Mouse (Mus musculus) hindbrain, postnatal 0 days (tissue): ENCODE data around the gene Cblb. TPM values are rescaled to one million over a fixed set of nuclear protein-coding genes. Genes with fewer than 3 reads are reported as not detected.

Source experiments
- ATAC-seq: fragments of 200-750 bp; cut with Nextera tagmentation; 2 replicates; pipeline ENCODE4 v1.8.0; 2017; ENCODE audit warnings: mild to moderate bottlenecking, moderate TSS enrichment, moderate library complexity
- DNase-seq: peaks from one replicate; pipeline ENCODE4 v3.0.0-alpha.2; 2015; ENCODE audit warnings: low spot score
- H3K27ac ChIP-seq: fragments of 300-500 bp; sonication (generic); 2 replicates; pipeline ENCODE4 v1.5.1; 2014; ENCODE audit warnings: mild to moderate bottlenecking
- H3K27me3 ChIP-seq: fragments of 300-500 bp; sonication (generic); 2 replicates; pipeline ENCODE4 v1.6.1; 2014; ENCODE audit warnings: low read length, mixed read lengths; ENCODE audit not compliant: insufficient read depth
- H3K36me3 ChIP-seq: fragments of 300-500 bp; sonication (generic); 2 replicates; pipeline ENCODE4 v1.6.1; 2014; ENCODE audit warnings: low read length, mixed read lengths; ENCODE audit not compliant: insufficient read depth
- H3K4me1 ChIP-seq: fragments of 300-500 bp; sonication (generic); 2 replicates; pipeline ENCODE4 v1.6.1; 2014; ENCODE audit warnings: antibody characterized with exemption, low read length, mixed read lengths; ENCODE audit not compliant: insufficient read depth
- H3K4me2 ChIP-seq: fragments of 300-500 bp; sonication (generic); 2 replicates; pipeline ENCODE4 v1.6.1; 2014; ENCODE audit warnings: low read depth, mild to moderate bottlenecking, low read length, moderate library complexity, mixed read lengths
- H3K4me3 ChIP-seq: fragments of 300-500 bp; sonication (generic); 2 replicates; pipeline ENCODE4 v1.5.1; 2014; ENCODE audit warnings: low read length
- H3K9ac ChIP-seq: fragments of 300-500 bp; sonication (generic); replicated peaks from 2 replicates; pipeline ENCODE4 v1.6.1; 2014; ENCODE audit warnings: mild to moderate bottlenecking, low read length, moderate library complexity, mixed read lengths
- H3K9me3 ChIP-seq: fragments of 300-500 bp; sonication (generic); 2 replicates; pipeline ENCODE4 v1.6.1; 2016; ENCODE audit warnings: low read length, mixed read lengths
- CTCF ChIP-seq: IDR thresholded peaks from 2 replicates; pipeline ENCODE4 v1.5.1; 2016; ENCODE audit warnings: antibody characterized with exemption, control low read depth, low read depth
- WGBS: fragments of 180-500 bp; shearing (Covaris S2); extraction: QIAGEN DNeasy Blood & Tissue Kit; methylation state at CpG from one replicate; pipeline ENCODE4 v1.1.7; 2014; 5-methylcytosine and 5-hydroxymethylcytosine counted together
- polyA plus RNA-seq: library from polyadenylated mRNA; unstranded; fragments of >200 nt; fragmentation: Nextera tagmentation; extraction: Ambion mirVana; gene quantifications from 2 replicates; pipeline ENCODE4 v1.2.1, GENCODE M21; 2015
- total RNA-seq: library from RNA; depleted of rRNA; stranded (reverse); fragments of >200 nt; gene quantifications from 2 replicates; pipeline ENCODE4 v1.2.3, GENCODE M21; 2014

Cblb gene
- total and polyA plus RNA-seq, 2 experiments from 2014 or later: 4.3 to 11.4 TPM

DNA sequence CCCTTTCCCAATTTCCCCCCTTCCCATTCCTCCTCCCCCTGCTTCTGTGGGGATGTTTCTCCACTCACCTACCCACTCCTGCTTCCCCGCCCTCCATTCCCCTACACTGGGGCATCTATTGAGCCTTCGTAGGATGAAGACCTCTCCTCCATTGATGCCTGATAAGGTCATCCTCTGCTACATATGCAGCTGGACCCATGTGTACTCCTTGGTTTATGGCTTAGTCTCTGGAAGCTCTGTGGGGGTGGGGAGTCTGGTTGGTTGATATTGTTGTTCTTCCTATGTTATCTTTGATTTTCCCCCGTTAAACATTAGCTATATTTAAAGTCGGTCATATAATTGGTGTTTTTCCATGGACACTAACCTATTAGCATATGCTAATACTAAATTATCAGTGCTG is 3.7 kb upstream of the Cblb start:
- no peaks in the 10 kb centered on the region for H3K4me1 ChIP-seq
- no peaks in the 10 kb centered on the region for H3K27me3 ChIP-seq
- WGBS: 87% methylated on average over 4 of the region's 4 CpGs
- ATAC-seq (no peak), DNase-seq (no peak)
- H3K4me3 ChIP-seq: no peak overlapping the region
- no peak overlapping the region for H3K27ac ChIP-seq
- no peaks in the 10 kb centered on the region for H3K9me3 ChIP-seq
- no peaks in the 10 kb centered on the region for H3K36me3 ChIP-seq
- no peak overlapping the region for H3K4me2 ChIP-seq
- no peak for TF ChIP-seq CTCF
- H3K9ac ChIP-seq: no peak overlapping the region

DNA sequence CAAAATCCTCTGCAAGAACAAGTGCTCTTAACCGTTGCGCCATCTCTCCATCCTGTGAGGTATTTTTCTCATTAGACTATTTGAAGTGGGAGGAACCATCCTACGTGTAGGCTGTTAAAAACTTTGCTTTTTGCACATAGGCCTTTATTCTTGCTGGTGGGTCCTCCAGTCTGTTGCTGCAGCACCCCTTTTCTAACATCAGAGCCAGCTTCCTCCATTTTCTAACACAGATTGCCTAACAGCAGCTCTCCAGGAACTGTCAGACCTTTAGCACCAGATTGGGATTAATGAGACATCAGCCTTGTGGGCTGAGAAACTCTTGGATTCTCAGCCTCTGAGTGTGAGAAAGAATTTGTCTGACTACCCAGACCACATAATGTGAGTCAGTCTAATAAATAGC is 2.0 kb upstream of the Cblb start:
- Histone ChIP-seq H3K27me3 (no peaks in the 10 kb centered on the region), H3K36me3 (no peaks in the 10 kb centered on the region), H3K4me3 (no peak overlapping the region), H3K9me3 (no peaks in the 10 kb centered on the region), H3K9ac (no peak overlapping the region), H3K27ac (no peak overlapping the region), H3K4me1 (peaks cover under 1% of the 10 kb centered on the region; the same call in 1 of the 2 replicates), H3K4me2 (no peak overlapping the region)
- DNase-seq (no peak), ATAC-seq (no peak)
- no peak for TF ChIP-seq CTCF
- 87% methylated on average over 3 of the region's 3 CpGs for WGBS

DNA sequence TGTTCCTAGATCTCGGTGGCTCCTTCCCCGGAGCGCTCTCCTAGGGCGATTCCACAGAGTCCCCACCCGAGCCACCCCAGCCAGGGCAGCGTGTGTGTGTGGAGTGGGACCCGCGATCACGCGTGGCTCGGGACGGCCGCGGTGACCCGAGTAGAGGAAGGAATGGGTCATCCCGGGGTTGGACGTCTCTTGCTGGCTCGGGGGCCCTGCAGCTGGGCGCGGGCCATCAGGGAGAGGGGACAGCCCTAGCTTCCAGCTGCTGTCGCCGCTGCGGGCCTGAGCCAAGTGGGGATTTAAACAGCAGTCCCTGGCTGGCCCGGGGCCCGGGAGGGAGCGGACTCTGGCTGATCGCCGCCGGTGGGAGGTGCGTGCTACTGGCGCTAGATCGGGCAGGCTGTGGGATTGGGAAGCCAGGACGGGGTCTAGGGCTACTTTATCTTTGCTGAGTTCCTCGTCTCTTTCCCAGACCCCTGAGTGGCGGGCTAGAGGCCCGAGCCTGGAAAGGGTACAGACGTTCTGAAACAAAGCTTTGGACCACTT is 757 bp downstream of the Cblb start:
- Histone ChIP-seq H3K36me3 (no peaks in the 10 kb centered on the region), H3K9me3 (no peaks in the 10 kb centered on the region), H3K4me3 (peak overlapping the region; percentile 83), H3K4me1 (peaks cover 5% of the 10 kb centered on the region; the same call in 1 of the 2 replicates), H3K27me3 (no peaks in the 10 kb centered on the region), H3K27ac (peak overlapping the region; percentile 92), H3K4me2 (peak overlapping the region; percentile 74), H3K9ac (peak overlapping the region; percentile 78)
- WGBS: under 1% methylated on average over 37 of the region's 37 CpGs
- DNase-seq (peak; percentile 86), ATAC-seq (peak; percentile 78)
- no peak for TF ChIP-seq CTCF

DNA sequence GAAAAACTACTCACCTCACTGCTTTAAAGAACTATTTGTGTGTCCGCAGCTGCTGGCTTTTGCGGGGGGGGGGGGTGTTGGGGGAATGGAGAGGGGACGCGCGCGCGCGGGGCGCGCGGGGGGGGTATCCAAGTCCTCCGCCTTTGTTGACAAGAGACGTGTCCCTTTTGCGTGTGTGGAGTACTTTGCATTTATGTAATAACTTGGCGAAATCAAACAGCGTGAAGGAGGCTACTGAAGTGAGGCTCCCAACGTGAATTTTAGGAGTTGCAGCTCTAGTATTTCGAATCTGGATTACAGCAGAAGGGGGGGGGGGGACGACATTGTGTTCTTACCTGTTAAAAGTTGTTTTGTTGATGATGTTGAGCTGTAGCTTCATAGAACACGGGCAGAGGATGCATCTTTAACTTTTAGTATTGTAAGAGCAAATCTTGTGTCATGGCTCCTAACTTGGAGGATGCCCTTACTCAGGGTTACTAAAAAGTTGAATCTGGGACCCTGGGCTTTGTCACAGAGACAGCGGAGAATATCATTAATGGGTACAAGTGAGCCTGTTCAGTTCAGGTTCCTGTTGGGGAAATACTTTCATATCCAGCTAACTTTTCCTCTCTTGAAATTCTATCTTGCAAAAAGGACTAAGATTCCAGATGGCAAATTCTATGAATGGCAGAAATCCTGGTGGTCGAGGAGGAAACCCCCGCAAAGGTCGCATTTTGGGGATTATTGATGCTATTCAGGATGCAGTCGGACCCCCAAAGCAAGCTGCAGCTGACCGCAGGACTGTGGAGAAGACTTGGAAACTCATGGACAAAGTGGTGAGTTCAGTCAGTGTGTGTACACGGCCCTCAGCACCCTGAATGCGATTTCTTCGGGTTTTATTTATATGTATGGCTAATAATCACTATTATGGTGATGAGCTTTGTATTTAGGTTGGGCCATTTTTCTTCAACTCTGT is 1.6 kb downstream of the Cblb start:
- peak overlapping the region; percentile 92 for H3K27ac ChIP-seq
- peaks cover 5% of the 10 kb centered on the region; the same call in 1 of the 2 replicates for H3K4me1 ChIP-seq
- TF ChIP-seq CTCF: no peak
- H3K36me3 ChIP-seq: no peaks in the 10 kb centered on the region
- DNase-seq: peak; percentile 50
- no peaks in the 10 kb centered on the region for H3K27me3 ChIP-seq
- peak overlapping the region; percentile 83 for H3K4me3 ChIP-seq
- peak overlapping the region; percentile 78 for H3K9ac ChIP-seq
- 10% methylated on average over 29 of the region's 29 CpGs for WGBS
- ATAC-seq: no peak
- no peaks in the 10 kb centered on the region for H3K9me3 ChIP-seq
- H3K4me2 ChIP-seq: peak overlapping the region; percentile 74

DNA sequence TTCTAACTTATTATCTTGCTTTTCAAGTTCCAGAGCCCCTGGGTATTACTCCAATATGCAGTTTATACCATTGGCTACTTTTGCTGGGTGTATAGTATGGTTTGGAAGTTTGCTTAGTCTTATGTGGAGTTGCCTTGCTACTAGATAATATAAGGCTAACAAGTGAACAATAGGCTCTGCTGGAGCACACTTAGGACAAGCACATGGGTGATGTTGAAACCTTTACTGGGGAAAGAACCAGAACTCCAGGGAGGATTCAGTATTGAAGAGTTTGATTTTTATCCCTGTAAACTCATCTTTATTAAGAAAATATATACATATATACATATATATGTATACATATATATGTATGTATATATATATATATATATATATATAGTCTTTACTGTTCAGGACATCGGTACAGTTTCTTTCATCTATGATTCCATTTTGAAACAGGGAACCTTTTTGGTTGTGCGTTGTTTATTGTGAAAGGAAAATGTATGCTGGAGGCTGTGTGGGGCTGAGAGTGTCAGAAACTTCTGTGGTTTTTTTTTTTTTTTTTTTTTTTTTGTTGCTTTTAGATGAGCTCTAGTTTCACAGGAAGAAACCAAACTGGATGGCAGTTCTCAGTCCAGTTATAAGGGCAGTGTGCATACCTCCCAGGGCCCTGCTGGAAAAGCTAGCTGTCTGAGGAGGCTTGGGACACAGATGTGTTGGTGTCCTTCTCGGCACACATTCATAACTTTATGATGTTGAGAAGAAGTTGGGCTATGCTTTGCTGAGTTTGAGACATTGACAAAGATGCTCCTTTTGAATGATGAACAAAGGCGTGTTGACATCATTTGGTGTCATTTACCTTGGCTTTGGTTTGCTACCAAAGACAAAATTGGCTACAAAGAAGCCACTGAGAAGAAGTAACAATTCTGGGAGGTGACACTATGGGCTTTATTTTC is 2.6 kb downstream of the Cblb start:
- 90% methylated on average over 4 of the region's 4 CpGs for WGBS
- Histone ChIP-seq H3K27ac (no peak overlapping the region), H3K4me3 (peak overlapping the region; percentile 83), H3K36me3 (no peaks in the 10 kb centered on the region), H3K27me3 (no peaks in the 10 kb centered on the region), H3K9ac (no peak overlapping the region), H3K4me2 (peak overlapping the region; percentile 74), H3K9me3 (no peaks in the 10 kb centered on the region), H3K4me1 (peaks cover 5% of the 10 kb centered on the region; the same call in 1 of the 2 replicates)
- DNase-seq: no peak
- ATAC-seq: no peak
- no peak for TF ChIP-seq CTCF

DNA sequence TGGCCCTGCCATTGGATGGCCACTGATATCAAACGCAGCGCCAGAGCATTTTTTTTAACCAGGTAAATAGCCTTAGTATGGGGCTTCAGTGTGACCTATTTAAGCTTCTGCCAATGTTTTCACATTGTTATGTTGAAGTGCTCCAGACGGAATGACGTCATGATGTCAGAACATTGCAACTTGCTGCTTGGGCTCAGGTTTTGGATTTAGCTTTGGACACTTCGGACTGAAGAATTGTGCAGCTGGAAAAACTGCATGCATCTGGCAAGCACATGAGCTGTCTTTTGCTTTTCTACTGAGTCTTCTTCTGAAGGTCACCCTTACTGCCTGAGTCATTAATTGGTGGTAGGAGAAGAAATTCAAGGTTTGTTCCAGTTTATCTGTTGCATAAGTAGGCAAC is 3.3 kb downstream of the Cblb start:
- ATAC-seq: no peak
- no peak overlapping the region for H3K4me3 ChIP-seq

More for the DNA sequence above, 3.3 kb downstream of the Cblb start:
- Histone ChIP-seq H3K9me3 (no peaks in the 10 kb centered on the region), H3K27me3 (no peaks in the 10 kb centered on the region), H3K9ac (no peak overlapping the region), H3K4me1 (peaks cover 5% of the 10 kb centered on the region; the same call in 1 of the 2 replicates), H3K4me2 (peak overlapping the region; percentile 74), H3K36me3 (no peaks in the 10 kb centered on the region), H3K27ac (no peak overlapping the region)
- no peak for DNase-seq
- TF ChIP-seq CTCF: no peak
- WGBS: 84% methylated on average over 5 of the region's 5 CpGs
